Mouse (Mus musculus) MN1 (cell line): ENCODE results near the gene Nxn.

Experiments
- DNase-seq: peaks from one replicate; pipeline ENCODE4 v3.0.0-alpha.2; 2016; ENCODE audit warnings: low spot score

Gene Nxn

DNA sequence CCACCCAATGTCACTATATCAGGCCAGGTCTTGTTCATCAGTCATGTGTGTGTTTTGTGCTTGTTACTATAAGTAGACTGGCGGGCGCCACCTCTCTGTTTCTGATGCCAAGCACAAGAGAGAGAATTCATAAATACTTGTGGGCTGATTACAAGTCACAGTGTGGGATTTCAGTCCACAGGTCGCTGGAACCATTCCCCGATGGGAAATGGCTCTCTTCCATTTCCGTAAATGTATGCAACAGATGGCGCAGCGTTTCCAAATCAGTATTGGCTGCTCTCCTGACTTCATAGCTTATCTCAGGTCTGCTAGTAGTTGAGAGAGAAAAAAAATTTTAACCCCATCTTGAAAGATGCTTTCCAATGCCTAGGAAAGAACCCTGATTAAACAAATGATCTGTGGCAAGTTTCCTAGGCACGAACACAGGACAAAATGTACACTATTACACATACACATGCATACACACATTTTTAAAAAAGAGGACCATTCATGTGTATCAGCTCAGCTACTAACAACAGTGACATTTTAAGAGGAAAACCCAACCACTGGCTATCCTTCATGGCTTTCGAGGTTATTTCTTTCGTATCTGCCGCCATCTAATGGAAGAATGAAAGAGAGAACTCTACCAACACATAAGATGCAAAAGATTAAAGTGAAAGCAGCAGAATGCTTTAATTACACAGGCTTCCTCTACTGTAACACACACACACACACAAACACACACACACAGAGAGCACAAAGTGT is 819 bp upstream of the Nxn start:
- peak; percentile 71 for DNase-seq

GRCm38 (mm10) chr11:76398312-76398797 is 585 bp downstream of the Nxn start:
- DNase-seq, result no peak

DNA sequence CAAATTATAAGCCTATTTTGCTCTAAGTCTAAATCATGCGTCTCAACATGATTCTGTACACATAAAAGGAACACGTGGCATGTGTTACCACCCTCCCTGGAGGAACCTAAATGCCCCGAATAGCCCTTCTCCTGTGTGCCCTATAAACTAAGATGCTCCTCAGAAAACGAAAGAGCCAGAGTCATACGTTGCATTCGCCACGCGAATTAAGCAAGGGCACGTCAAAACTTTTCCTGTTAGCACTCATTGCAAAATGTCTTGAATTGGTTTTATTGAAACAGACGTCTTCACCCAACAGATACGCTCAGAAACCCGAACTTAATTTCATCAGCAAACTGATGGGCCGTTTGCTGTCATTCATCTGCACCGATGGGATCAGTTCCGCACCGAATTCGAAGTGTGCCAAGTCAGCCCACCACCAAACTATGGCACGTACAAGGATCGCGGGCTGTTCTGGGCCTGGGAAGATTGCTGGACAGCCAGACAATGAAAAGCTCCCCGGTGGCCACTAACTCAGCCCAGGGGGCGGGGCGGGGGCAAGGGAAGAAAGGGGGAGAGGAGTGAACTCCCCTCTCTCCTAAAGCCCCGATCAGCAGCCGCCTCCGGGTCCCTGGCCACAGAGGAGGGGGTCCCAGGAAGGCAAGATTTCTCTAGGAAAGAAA is 1.2 kb downstream of the Nxn start:
- peak; percentile 44 for DNase-seq

DNA sequence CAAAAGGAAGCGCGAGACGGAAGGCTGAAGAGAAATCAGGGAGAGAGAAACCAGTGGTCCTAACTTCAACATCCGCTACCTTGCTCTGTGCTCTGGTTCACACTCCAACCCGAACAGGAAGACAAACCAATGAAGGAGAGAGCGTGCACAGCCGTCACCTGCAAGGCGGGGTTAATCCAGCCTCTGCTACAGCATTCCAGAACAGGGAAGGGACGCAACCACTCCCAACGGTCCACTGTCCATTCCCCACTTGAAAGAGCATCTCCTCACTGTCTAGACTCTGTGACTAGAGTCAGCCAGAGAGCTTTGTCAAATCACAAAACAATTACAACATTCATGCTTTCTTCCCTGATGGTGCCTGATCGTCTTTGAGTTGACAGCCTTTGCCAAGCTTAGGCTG is 5.9 kb downstream of the Nxn start:
- no peak for DNase-seq

GRCm38 (mm10) chr11:76392532-76392931 is 6.4 kb downstream of the Nxn start:
- no peak for DNase-seq

GRCm38 (mm10) chr11:76388711-76389110 is 10.2 kb downstream of the Nxn start:
- DNase-seq, result no peak

DNA sequence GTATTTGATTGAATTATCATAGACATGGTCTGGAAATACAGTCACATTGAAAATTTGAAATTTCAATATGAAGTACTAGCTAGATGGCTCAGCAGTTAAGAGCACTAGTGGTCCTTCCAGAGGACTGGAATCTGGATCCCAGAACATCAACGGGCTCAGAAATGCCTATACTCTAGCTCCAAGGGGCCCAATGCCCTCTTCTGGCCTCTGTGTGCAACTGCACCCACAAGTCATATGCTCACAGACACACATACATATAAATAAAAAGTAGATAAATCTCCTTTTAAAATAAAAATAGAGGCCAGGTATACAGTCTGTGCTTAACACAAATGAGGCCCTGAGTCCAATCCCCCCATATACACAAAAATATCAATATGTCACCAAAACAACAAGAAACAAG is 11.8 kb downstream of the Nxn start:
- DNase-seq, result no peak

GRCm38 (mm10) chr11:76385746-76386145 is 13.2 kb downstream of the Nxn start:
- no peak for DNase-seq

DNA sequence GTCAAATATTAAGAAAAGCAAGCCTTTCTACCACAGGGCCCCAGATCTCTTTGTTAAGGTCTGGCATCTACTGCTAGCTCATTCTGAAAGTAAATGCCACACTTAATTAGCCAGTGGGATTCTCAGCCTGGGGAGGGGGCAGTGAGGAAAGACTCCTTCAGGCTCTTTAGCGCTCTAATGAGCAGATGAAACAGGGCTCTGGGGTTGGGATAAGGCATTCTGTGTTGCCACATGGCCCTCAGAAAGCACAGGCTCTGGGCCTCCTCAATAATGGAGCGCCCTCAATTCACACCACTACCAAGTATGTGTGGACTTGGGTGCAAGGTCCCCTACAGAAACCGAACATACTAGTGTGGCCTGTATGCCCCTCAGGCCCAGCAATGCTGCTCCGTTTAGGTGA is 13.9 kb downstream of the Nxn start:
- DNase-seq, result peak; percentile 22

- DNase-seq, result no peak
Measured at GRCm38 (mm10) chr11:76384307-76384706, 14.6 kb downstream of the Nxn start.

GRCm38 (mm10) chr11:76382711-76383324 is 16.1 kb downstream of the Nxn start:
- no peak for DNase-seq

GRCm38 (mm10) chr11:76381201-76381885 is 17.6 kb downstream of the Nxn start:
- DNase-seq, result no peak

DNA sequence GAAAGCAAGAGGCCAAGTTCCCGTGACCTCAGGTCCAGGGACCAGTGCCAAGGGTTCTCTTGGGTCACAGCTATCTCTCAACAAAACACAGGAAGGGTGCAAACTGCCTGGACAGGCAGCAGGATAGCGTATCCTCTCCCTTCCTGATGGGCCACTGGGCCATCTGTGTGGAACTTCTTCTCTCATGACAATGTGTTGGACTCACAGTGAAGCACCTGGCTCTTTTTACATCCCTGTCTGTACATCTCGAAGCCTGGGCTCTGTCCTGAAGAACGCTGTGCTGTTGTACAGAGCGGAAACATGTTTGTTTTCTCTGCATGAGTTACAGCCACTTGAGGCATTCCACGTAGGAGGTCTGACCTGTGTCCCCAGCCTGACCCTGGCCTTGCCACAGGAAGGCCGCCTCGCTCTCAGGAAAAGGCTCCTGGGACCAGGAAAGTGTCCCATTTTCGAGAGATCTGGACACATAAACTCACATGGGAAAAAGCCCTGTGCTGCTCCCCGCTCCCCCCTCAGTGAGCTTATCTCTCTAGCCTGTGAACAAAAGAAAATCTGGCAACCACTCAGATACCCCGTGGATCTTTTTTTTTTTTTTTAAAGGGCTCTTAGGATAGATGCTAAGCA is 18.9 kb downstream of the Nxn start:
- DNase-seq, result no peak

GRCm38 (mm10) chr11:76376425-76376824 is 22.5 kb downstream of the Nxn start:
- no peak for DNase-seq

GRCm38 (mm10) chr11:76374491-76375185 is 24.3 kb downstream of the Nxn start:
- DNase-seq, result no peak

GRCm38 (mm10) chr11:76372534-76372933 is 26.4 kb downstream of the Nxn start:
- DNase-seq, result no peak

DNA sequence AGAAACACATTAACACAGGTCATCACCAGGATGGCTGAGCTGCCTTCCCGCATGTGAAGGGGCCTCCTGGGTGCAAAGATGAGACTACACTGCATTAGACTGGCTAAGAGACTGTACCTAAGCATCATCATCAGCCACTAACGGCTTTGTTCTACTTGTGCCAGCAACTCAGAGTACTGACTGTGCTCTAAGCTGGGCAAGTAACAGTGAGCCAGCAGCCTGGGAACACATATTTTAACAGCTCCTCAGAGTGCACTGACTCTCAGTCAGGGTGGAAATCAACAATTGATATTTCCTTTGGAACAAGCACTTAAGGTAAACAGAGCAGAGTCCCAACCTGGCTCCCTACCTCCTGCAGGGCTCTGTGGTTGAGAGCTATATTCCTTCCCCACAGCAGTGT is 26.8 kb downstream of the Nxn start:
- no peak for DNase-seq

- DNase-seq, result no peak
Measured at GRCm38 (mm10) chr11:76370491-76370890, 28.4 kb downstream of the Nxn start.

- no peak for DNase-seq
Measured at GRCm38 (mm10) chr11:76366720-76367119, 32.2 kb downstream of the Nxn start.

- no peak for DNase-seq
Measured at GRCm38 (mm10) chr11:76364038-76364437, 34.9 kb downstream of the Nxn start.

GRCm38 (mm10) chr11:76363636-76364035 is 35.3 kb downstream of the Nxn start:
- no peak for DNase-seq
